In genomic region chr19:26891306-26891964, GRCm38 (mm10) we compare ENCODE assay signal across 11 mouse cellular contexts. TPM values are rescaled to one million over a fixed set of nuclear protein-coding genes. Genes with fewer than 3 reads are reported as not detected.
DNase-seq lines count a peak whose midpoint lies in the region; ATAC-seq lines count a peak whose summit lies in the region.
"Had no signal": no experiment of that assay in that cellular context is flagged by ENCODE, and none has a peak within 500 bp of the region (broad histone marks: within the 10 kb centered on the region; RNA-seq: fewer than 3 reads in every experiment).

No protein-coding gene starts in this region.

- H3K9ac ChIP-seq in forebrain, embryonic 14.5 days (ENCODE audit: low read length): no peak overlapping the region
- H3K9ac ChIP-seq in forebrain, embryonic 11.5 days (ENCODE audit: low read length): no peak overlapping the region

- no peaks in the 10 kb centered on the region for H3K36me3 ChIP-seq in forebrain, embryonic 14.5 days (ENCODE audit: control insufficient read depth, insufficient read depth, low read length)
- no peaks in the 10 kb centered on the region for H3K36me3 ChIP-seq in forebrain, embryonic 11.5 days (ENCODE audit: control insufficient read depth, insufficient read depth, low read length)

- 73% methylated on average over 9 of the region's 9 CpGs for WGBS in forebrain, embryonic 14.5 days
- 90% methylated on average over 9 of the region's 9 CpGs for WGBS in forebrain, embryonic 11.5 days

- no peaks in the 10 kb centered on the region for H3K27me3 ChIP-seq in forebrain, embryonic 14.5 days (replicated peaks; ENCODE audit: control insufficient read depth, insufficient read depth, low read length)
- H3K27me3 ChIP-seq in forebrain, embryonic 11.5 days (ENCODE audit: control insufficient read depth, insufficient read depth, low read length): no peaks in the 10 kb centered on the region

- H3K9me3 ChIP-seq in forebrain, embryonic 14.5 days (replicated peaks; ENCODE audit: control insufficient read depth, low read length): no peaks in the 10 kb centered on the region
- H3K9me3 ChIP-seq in forebrain, embryonic 11.5 days (ENCODE audit: control insufficient read depth, low read length): no peaks in the 10 kb centered on the region

- no peaks in the 10 kb centered on the region for H3K4me1 ChIP-seq in forebrain, embryonic 14.5 days (ENCODE audit: control insufficient read depth, insufficient read depth, low read length)
- H3K4me1 ChIP-seq in forebrain, embryonic 11.5 days (replicated peaks; ENCODE audit: control insufficient read depth, insufficient read depth, low read length): no peaks in the 10 kb centered on the region

- H3K4me3 ChIP-seq in forebrain, embryonic 14.5 days (ENCODE audit: low read depth, low read length): no peak overlapping the region
- H3K4me3 ChIP-seq in forebrain, embryonic 11.5 days (ENCODE audit: low read depth, low read length): no peak overlapping the region

- no peak overlapping the region for H3K4me2 ChIP-seq in forebrain, embryonic 14.5 days (ENCODE audit: low read length)
- H3K4me2 ChIP-seq in forebrain, embryonic 11.5 days (ENCODE audit: low read depth, low read length, severe bottlenecking): no peak overlapping the region

- peak; percentile 38 for DNase-seq in forebrain, embryonic 14.5 days (ENCODE audit: low spot score)
- DNase-seq in forebrain, embryonic 11.5 days (ENCODE audit: low spot score): no peak
- DNase-seq in urinary bladder, postnatal 14 days (ENCODE audit: low spot score): peak; percentile 41
- DNase-seq in urinary bladder, postnatal 4 days (ENCODE audit: low spot score in 2 of 2): no peak
- peak; percentile 30 to 44 for DNase-seq in layer of hippocampus, postnatal 10 days (ENCODE audit: low spot score in 2 of 2)
- no peak for DNase-seq in embryo, embryonic 11 days
- DNase-seq in spleen, adult 12 weeks (ENCODE audit: low spot score): no peak

- ATAC-seq in forebrain, embryonic 14.5 days: no peak
- no peak for ATAC-seq in forebrain, embryonic 11.5 days (replicated peaks; ENCODE audit: low FRiP score)
- no peak for ATAC-seq in activated CD4-positive, CD25-positive, alpha-beta regulatory T cell, adult 4 months

- H3K27ac ChIP-seq in forebrain, embryonic 14.5 days (ENCODE audit: low read depth, low read length): no peak overlapping the region
- H3K27ac ChIP-seq in forebrain, embryonic 11.5 days (ENCODE audit: low read depth, low read length): no peak overlapping the region

RNA-seq across cellular contexts. Expression of gene Gm815, which starts 5.8 kb away (rescaled TPM):
- polyA plus RNA-seq in forebrain, embryonic 14.5 days (2014; fragmentation: Nextera tagmentation; extraction: Ambion mirVana): not detected in 2 replicates
- polyA plus RNA-seq in forebrain, embryonic 11.5 days (2014; fragmentation: Nextera tagmentation; extraction: Ambion mirVana): not detected in 2 replicates
- total RNA-seq in layer of hippocampus, postnatal 10 days (2021): not detected
- polyA plus RNA-seq in activated CD4-positive, CD25-positive, alpha-beta regulatory T cell, adult 4 months (2017; shearing (Covaris generic)): not detected
- total RNA-seq: hematopoietic stem cell, adult 5-6 weeks had no signal
- polyA plus RNA-seq: C2C12; liver, embryonic 16.5 days had no signal

Comparison
In these comparisons a context has a peak if more than half of its experiments do, and no peak if none do; other contexts are left out.
1. DNase-seq: peak in forebrain, embryonic 14.5 days (single experiment), urinary bladder, postnatal 14 days (single experiment) and layer of hippocampus, postnatal 10 days (2 of 2); none in forebrain, embryonic 11.5 days (single experiment), urinary bladder, postnatal 4 days (0 of 2), embryo, embryonic 11 days (single experiment) and spleen, adult 12 weeks (single experiment).